Comparison of ENCODE assay signal across 17 mouse cellular contexts in the genomic region with DNA sequence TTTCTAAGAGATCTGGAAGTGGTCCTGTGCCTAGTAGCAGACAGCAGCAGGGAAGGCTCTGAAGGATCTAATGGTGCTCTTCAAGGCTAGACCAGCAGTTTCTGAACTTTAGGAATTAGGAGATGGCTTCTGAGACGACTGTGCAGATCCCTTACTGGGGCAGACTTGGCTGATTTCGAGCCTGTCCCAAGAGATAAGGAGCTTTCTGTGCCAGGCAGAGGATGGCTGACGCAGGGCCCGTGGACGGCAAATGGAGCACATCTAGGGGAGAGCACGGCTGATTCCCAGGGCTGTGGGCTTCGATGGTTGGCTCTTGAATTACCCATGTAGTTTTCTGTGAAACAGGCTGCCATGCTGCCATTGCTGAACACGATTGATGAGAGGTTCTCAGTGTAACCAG. TPM values are rescaled to one million over a fixed set of nuclear protein-coding genes. Genes with fewer than 3 reads are reported as not detected.
DNase-seq lines count a peak whose midpoint lies in the region; ATAC-seq and TF ChIP-seq lines count a peak whose summit lies in the region.
"Had no signal": no experiment of that assay in that cellular context is flagged by ENCODE, and none has a peak within 500 bp of the region (broad histone marks: within the 10 kb centered on the region; RNA-seq: fewer than 3 reads in every experiment).

No protein-coding gene starts in this region.

- no peaks in the 10 kb centered on the region for H3K36me3 ChIP-seq in heart, embryonic 13.5 days
- peaks cover 75% of the 10 kb centered on the region for H3K36me3 ChIP-seq in G1E (replicated peaks)
- peaks cover 4% of the 10 kb centered on the region for H3K36me3 ChIP-seq in liver, embryonic 11.5 days (ENCODE audit: control insufficient read depth, insufficient read depth, low read length)

- no peaks in the 10 kb centered on the region for H3K27me3 ChIP-seq in heart, embryonic 13.5 days (replicated peaks)
- H3K27me3 ChIP-seq in G1E (ENCODE audit: insufficient read depth, low read length), result no peaks in the 10 kb centered on the region
- no peaks in the 10 kb centered on the region for H3K27me3 ChIP-seq in liver, embryonic 11.5 days (replicated peaks; ENCODE audit: control insufficient read depth, insufficient read depth, low read length)
- H3K27me3 ChIP-seq: CH12.LX; forebrain, embryonic 13.5 days had no signal

- no peak for DNase-seq in heart, postnatal 14 days
- DNase-seq in G1E (ENCODE audit: low spot score), result peak; percentile 28
- no peak for DNase-seq in liver, embryonic 11.5 days (ENCODE audit: low spot score)
- no peak for DNase-seq in left cerebral cortex, adult 8-10 months (ENCODE audit: low spot score in 2 of 2)
- DNase-seq in cerebellum, adult 8-10 months, result no peak
- DNase-seq: adrenal gland, adult 2 months; cerebellum, adult 11-12 months; cerebellum, adult 9-11 months; forebrain, postnatal 0 days; heart, adult 11 months; heart, postnatal 10 days had no signal

- TF ChIP-seq CTCF in G1E (IDR thresholded peaks at IDR 0.05; ENCODE audit: low read depth, low read length), result no peak

- no peak for ATAC-seq in heart, embryonic 13.5 days (ENCODE audit: extremely low read depth, insufficient number of reproducible peaks, low FRiP score, low TSS enrichment)
- peak; percentile 56; the same call in 1 of the 2 replicates for ATAC-seq in G1E (ENCODE audit: extremely low read depth, insufficient number of reproducible peaks, low FRiP score, poor library complexity, severe bottlenecking)
- peak; percentile 71 for ATAC-seq in liver, embryonic 11.5 days (replicated peaks; ENCODE audit: low FRiP score)
- peak; percentile 63 for ATAC-seq in megakaryocyte progenitor cell, adult 5-6 weeks (replicated peaks; ENCODE audit: poor library complexity)
- ATAC-seq: forebrain, embryonic 13.5 days; forebrain, postnatal 0 days had no signal

- no peak overlapping the region for H3K4me3 ChIP-seq in heart, embryonic 13.5 days
- peak overlapping the region; percentile 28; the same call in 1 of the 2 replicates for H3K4me3 ChIP-seq in G1E (ENCODE audit: low read depth, low read length)
- H3K4me3 ChIP-seq in liver, embryonic 11.5 days (ENCODE audit: low read depth, low read length), result no peak overlapping the region
- H3K4me3 ChIP-seq: embryonic facial prominence, embryonic 10.5 days; forebrain, embryonic 13.5 days had no signal

- intact Hi-C loops in heart, postnatal 14 days (cut with DNase I), result no loop called here

- H3K4me2 ChIP-seq in heart, embryonic 13.5 days, result no peak overlapping the region
- H3K4me2 ChIP-seq in liver, embryonic 11.5 days, result no peak overlapping the region
- H3K4me2 ChIP-seq: forebrain, embryonic 13.5 days; hindbrain, embryonic 14.5 days had no signal

- peaks cover 39% of the 10 kb centered on the region for H3K4me1 ChIP-seq in heart, embryonic 13.5 days
- H3K4me1 ChIP-seq in G1E (ENCODE audit: insufficient read depth, low read depth, low read length), result peaks cover 52% of the 10 kb centered on the region
- peaks cover 17% of the 10 kb centered on the region for H3K4me1 ChIP-seq in liver, embryonic 11.5 days (replicated peaks; ENCODE audit: control insufficient read depth, insufficient read depth, low read length)

- H3K9me3 ChIP-seq in heart, embryonic 13.5 days, result no peaks in the 10 kb centered on the region
- H3K9me3 ChIP-seq in G1E (replicated peaks), result no peaks in the 10 kb centered on the region
- no peaks in the 10 kb centered on the region for H3K9me3 ChIP-seq in liver, embryonic 11.5 days (ENCODE audit: control insufficient read depth, low read length)
- H3K9me3 ChIP-seq: embryonic facial prominence, embryonic 10.5 days; forebrain, embryonic 13.5 days had no signal

- WGBS in heart, embryonic 13.5 days, result 62% methylated on average over 8 of the region's 8 CpGs
- WGBS in liver, embryonic 11.5 days, result 53% methylated on average over 8 of the region's 8 CpGs

- no peak overlapping the region for H3K27ac ChIP-seq in heart, embryonic 13.5 days (replicated peaks)
- no peak overlapping the region for H3K27ac ChIP-seq in liver, embryonic 11.5 days (ENCODE audit: low read depth, low read length)
- H3K27ac ChIP-seq: embryonic facial prominence, embryonic 10.5 days; forebrain, embryonic 13.5 days; hindbrain, embryonic 14.5 days had no signal

- 0 out of 2 replicates have a peak overlapping the region, but pooled peaks have one; percentile 19 for H3K9ac ChIP-seq in heart, embryonic 13.5 days
- no peak overlapping the region for H3K9ac ChIP-seq in liver, embryonic 11.5 days (ENCODE audit: low read depth, low read length)
- H3K9ac ChIP-seq: forebrain, embryonic 13.5 days; forebrain, postnatal 0 days; hindbrain, embryonic 14.5 days had no signal

RNA-seq across cellular contexts. Expression of gene Rptor, which starts 21.1 kb away (rescaled TPM):
- 7.0 and 7.1 TPM in 2 replicates for polyA plus RNA-seq in heart, embryonic 13.5 days (2015; fragmentation: Nextera tagmentation; extraction: Ambion mirVana)
- 10 to 100 TPM; 34.4 to 34.8 TPM for total RNA-seq in heart, postnatal 14 days (2021)
- 44.2 and 46.5 TPM in 2 replicates for total RNA-seq in G1E (2014; fragmentation: Nextera tagmentation)
- 16.8 and 17.9 TPM in 2 replicates for total RNA-seq in G1E (2017)
- polyA plus RNA-seq in G1E (2012), result 51.9 and 57.9 TPM in 2 replicates
- 11.8 and 13.2 TPM in 2 replicates for polyA plus RNA-seq in liver, embryonic 11.5 days (2014; fragmentation: Nextera tagmentation; extraction: Ambion mirVana)
- 14.0 and 16.1 TPM in 2 replicates for total RNA-seq in megakaryocyte progenitor cell, adult 5-6 weeks (2015)
- 13.2 and 17.8 TPM in 2 replicates for total RNA-seq in megakaryocyte progenitor cell, adult 5-6 weeks (2017)
- total RNA-seq in left cerebral cortex, adult 8-10 months (2022), result 10 to 100 TPM; 57.5 to 65.0 (median 61.0) TPM
